Mouse (Mus musculus) liver, embryonic 11.5 days (tissue): ENCODE data around the gene Slc30a5. TPM values are rescaled to one million over a fixed set of nuclear protein-coding genes. Genes with fewer than 3 reads are reported as not detected.

Source experiments
- ATAC-seq: fragments of 200-750 bp; cut with Nextera tagmentation; replicated peaks from 2 replicates; pipeline ENCODE4 v1.8.0; 2017; ENCODE audit warnings: moderate number of reproducible peaks, mild to moderate bottlenecking, moderate TSS enrichment, moderate library complexity; ENCODE audit not compliant: low FRiP score
- DNase-seq: peaks from one replicate; pipeline ENCODE4 v3.0.0-alpha.2; 2017; ENCODE audit warnings: low spot score
- H3K27ac ChIP-seq: fragments of 300-500 bp; sonication (generic); 2 replicates; pipeline ENCODE4 v1.5.1; 2014; ENCODE audit warnings: mild to moderate bottlenecking, low read depth, low read length, control low read depth
- H3K27me3 ChIP-seq: fragments of 300-500 bp; sonication (generic); replicated peaks from 2 replicates; pipeline ENCODE4 v1.6.1; 2014; ENCODE audit warnings: low read length, mixed read lengths; ENCODE audit not compliant: control insufficient read depth, insufficient read depth
- H3K36me3 ChIP-seq: fragments of 300-500 bp; sonication (generic); 2 replicates; pipeline ENCODE4 v1.6.1; 2014; ENCODE audit warnings: mild to moderate bottlenecking, low read length, moderate library complexity, mixed read lengths; ENCODE audit not compliant: control insufficient read depth, insufficient read depth
- H3K4me1 ChIP-seq: fragments of 300-500 bp; sonication (generic); replicated peaks from 2 replicates; pipeline ENCODE4 v1.6.1; 2014; ENCODE audit warnings: low read length, mixed read lengths; ENCODE audit not compliant: control insufficient read depth, insufficient read depth
- H3K4me2 ChIP-seq: fragments of 300-500 bp; sonication (generic); 2 replicates; pipeline ENCODE4 v1.6.1; 2014; ENCODE audit warnings: mild to moderate bottlenecking, control low read depth, moderate library complexity
- H3K4me3 ChIP-seq: fragments of 300-500 bp; sonication (generic); 2 replicates; pipeline ENCODE4 v1.5.1; 2014; ENCODE audit warnings: low read depth, low read length, control low read depth
- H3K9ac ChIP-seq: fragments of 300-500 bp; sonication (generic); 2 replicates; pipeline ENCODE4 v1.6.1; 2014; ENCODE audit warnings: low read depth, low read length, control low read depth
- H3K9me3 ChIP-seq: fragments of 300-500 bp; sonication (generic); 2 replicates; pipeline ENCODE4 v1.6.1; 2016; ENCODE audit warnings: low read length, inconsistent platforms, mixed read lengths; ENCODE audit not compliant: control insufficient read depth
- WGBS: fragments of 180-500 bp; shearing (Covaris S2); extraction: QIAGEN DNeasy Blood & Tissue Kit; methylation state at CpG from one replicate; pipeline ENCODE4 v1.1.7; 2014; 5-methylcytosine and 5-hydroxymethylcytosine counted together
- polyA plus RNA-seq: library from polyadenylated mRNA; unstranded; fragments of >200 nt; fragmentation: Nextera tagmentation; extraction: Ambion mirVana; gene quantifications from 2 replicates; pipeline ENCODE4 v1.2.1, GENCODE M21; 2014

The Slc30a5 gene
- polyA plus RNA-seq, 1 experiment from 2014 or later, result 56.2 TPM

DNA sequence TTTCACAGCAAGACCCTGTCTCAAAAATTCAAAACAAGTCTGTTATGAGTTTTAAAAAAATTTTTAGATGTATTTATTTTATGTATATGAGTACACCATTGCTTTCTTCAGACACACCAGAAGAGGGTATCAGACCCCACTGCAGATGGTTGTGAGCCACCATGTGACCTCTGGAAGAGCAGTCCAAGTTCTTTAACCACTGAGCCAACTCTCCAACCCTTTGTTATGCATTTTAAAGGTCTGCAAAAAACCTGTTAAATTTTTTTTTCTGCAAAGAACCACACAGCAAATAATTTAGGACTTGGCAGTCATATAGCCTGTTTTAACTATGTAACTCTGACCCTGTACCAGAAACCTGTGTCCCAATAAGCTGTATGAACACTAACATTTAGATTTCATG, 58.5 kb downstream of the Slc30a5 start:
- H3K36me3 ChIP-seq, result peaks cover 24% of the 10 kb centered on the region

DNA sequence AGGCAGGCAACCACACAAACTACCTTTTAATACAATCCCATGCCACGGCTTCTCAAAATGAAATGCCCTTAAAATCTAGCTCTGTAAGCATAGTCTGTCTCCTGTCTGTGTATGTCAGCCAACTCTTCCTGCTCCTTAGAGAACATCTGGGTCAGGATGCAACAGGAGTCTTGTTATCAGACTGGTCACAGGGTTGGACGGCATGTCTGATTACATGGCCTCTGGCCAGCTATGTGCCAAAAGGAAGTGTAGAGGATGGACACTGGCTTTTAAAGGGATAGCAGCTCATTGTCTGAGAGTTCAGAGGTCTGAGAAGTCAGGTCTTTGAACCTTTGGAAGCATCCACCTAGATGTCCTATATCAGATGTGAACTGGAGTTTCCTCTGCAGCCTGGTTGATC, 77.9 kb downstream of the Slc30a5 start:
- no peak overlapping the region for H3K4me3 ChIP-seq
- H3K9ac ChIP-seq, result no peak overlapping the region
- WGBS, result 69% methylated on average over 2 of the region's 2 CpGs
- H3K4me2 ChIP-seq, result no peak overlapping the region
- DNase-seq (no peak), ATAC-seq (no peak)
- peaks cover 9% of the 10 kb centered on the region for H3K36me3 ChIP-seq
- H3K27ac ChIP-seq, result no peak overlapping the region
- H3K9me3 ChIP-seq, result no peaks in the 10 kb centered on the region
- H3K4me1 ChIP-seq, result peaks cover 26% of the 10 kb centered on the region
- no peaks in the 10 kb centered on the region for H3K27me3 ChIP-seq

More for the DNA sequence above, 58.5 kb downstream of the Slc30a5 start:
- H3K4me2 ChIP-seq, result peak overlapping the region; percentile 90
- peak overlapping the region; percentile 98 for H3K4me3 ChIP-seq
- peaks cover 29% of the 10 kb centered on the region for H3K4me1 ChIP-seq
- ATAC-seq (no peak), DNase-seq (no peak)
- no peaks in the 10 kb centered on the region for H3K9me3 ChIP-seq
- peak overlapping the region; percentile 89 for H3K9ac ChIP-seq
- H3K27ac ChIP-seq, result peak overlapping the region; percentile 79; the same call in 1 of the 2 replicates
- H3K27me3 ChIP-seq, result no peaks in the 10 kb centered on the region

DNA sequence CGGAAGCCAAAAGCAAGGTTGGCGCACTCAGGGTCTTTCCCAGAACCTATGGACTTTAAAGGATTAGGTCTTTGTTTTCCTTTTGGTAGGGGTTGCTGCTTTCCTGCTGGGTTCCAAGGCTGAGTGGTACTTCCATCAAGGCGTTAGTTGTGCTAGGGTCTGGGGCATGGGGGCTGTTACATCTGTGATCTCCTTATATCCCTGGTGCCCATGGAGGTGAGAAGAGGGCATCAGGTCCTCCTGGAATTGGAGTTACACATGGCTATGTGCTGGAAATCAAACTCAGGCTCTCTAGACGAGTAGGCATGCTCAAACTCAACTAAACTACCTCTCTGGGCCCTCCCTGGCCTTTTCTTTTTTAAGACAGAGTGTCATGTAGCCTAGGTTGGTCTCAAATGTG, 79.0 kb downstream of the Slc30a5 start:
- Histone ChIP-seq H3K27me3 (no peaks in the 10 kb centered on the region), H3K4me1 (peaks cover 32% of the 10 kb centered on the region), H3K4me3 (no peak overlapping the region), H3K9me3 (no peaks in the 10 kb centered on the region), H3K36me3 (no peaks in the 10 kb centered on the region; the same call in 1 of the 2 replicates), H3K27ac (no peak overlapping the region), H3K4me2 (no peak overlapping the region), H3K9ac (no peak overlapping the region)
- DNase-seq (no peak), ATAC-seq (no peak)
- WGBS, result 80% methylated on average over 4 of the region's 4 CpGs

DNA sequence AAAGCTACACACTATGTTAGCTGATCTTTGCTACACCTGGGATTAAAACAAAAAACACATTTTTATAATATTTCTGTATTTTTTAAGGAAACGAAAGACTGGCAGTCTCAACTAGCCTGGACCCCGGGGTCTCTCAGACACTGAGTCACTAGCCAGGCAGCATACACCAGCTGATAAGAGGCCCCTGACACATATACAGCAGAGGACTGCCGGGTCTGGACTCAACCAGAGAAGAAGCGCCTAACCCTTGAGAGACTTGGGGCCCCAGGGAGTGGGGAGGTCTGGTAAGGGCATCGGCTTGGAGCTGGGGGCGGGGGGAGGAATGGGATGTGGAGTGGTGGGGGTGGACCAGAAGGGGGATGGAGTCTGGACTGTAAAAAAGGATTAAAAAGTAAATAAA, 80.2 kb downstream of the Slc30a5 start:
- Histone ChIP-seq H3K27me3 (no peaks in the 10 kb centered on the region), H3K9me3 (no peaks in the 10 kb centered on the region), H3K27ac (peak overlapping the region; percentile 75), H3K9ac (no peak overlapping the region; the same call in 1 of the 2 replicates), H3K4me1 (peaks cover 34% of the 10 kb centered on the region), H3K4me3 (no peak overlapping the region), H3K4me2 (peak overlapping the region; percentile 16), H3K36me3 (no peaks in the 10 kb centered on the region)
- no peak for DNase-seq
- WGBS, result 38% methylated on average over 6 of the region's 6 CpGs
- peak; percentile 62 for ATAC-seq

Other genes with a start within 250 kb of the Slc30a5 start
- gene Marveld2, start 216.5 kb downstream of the Slc30a5 start, polyA plus RNA-seq, result 9.1 and 9.5 TPM in 2 replicates
- gene Ak6, start 182.4 kb downstream of the Slc30a5 start, polyA plus RNA-seq, result 328 and 349 TPM in 2 replicates
- gene Rad17, start 182.4 kb downstream of the Slc30a5 start, polyA plus RNA-seq, result 32.1 and 33.5 TPM in 2 replicates
- 25.1 and 26.0 TPM in 2 replicates for gene Taf9, start 181.8 kb downstream of the Slc30a5 start, polyA plus RNA-seq
- gene Ccdc125, start 163.7 kb downstream of the Slc30a5 start, polyA plus RNA-seq, result 8.1 and 8.8 TPM in 2 replicates
- gene Cdk7, start 102.5 kb downstream of the Slc30a5 start, polyA plus RNA-seq, result 92.0 and 97.2 TPM in 2 replicates
- 238 and 241 TPM in 2 replicates for gene Mrps36, start 88.8 kb downstream of the Slc30a5 start, polyA plus RNA-seq
- 73.0 and 77.5 TPM in 2 replicates for gene Cenph, start 57.5 kb downstream of the Slc30a5 start, polyA plus RNA-seq
- 343 and 384 TPM in 2 replicates for gene Ccnb1, start 46.9 kb downstream of the Slc30a5 start, polyA plus RNA-seq